Mouse (Mus musculus): Measurements from ENCODE around the gene Morn1. TPM values are rescaled to one million over a fixed set of nuclear protein-coding genes. Genes with fewer than 3 reads are reported as not detected.
A peak's percentile ranks its signal among the peaks of the same experiment; 100 is the strongest.

Gene Morn1
- polyA plus RNA-seq, 1 experiment from 2014 or later, result 10.7 TPM

DNA sequence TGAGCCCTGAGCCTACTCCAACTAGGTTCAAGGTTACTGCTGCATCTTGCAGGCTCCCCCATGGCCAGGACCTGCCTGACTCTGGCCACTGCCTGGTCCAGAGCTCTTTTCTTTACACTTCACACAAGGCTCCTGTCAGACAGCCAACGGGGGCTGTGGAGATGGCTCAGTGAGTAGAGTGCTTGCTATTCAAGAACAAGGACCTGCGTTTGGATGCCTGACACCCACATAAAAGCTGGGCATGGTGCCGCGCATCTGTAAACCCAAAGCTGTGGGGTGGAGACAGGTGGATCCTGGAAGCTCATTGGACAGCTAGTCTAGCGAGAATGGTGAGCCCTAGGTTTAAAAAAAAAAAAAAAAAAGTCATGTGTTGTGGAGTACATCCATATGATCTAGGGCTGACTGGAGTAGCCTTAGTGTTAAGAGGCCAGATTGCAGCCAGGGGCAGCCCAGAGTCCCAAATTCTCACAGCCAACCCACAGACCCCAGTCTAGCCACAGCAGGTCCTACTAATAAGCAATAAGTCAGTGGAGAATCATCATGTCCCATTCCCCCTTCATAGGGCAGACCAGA, 85.7 kb downstream of the Morn1 start:
- Histone ChIP-seq H3K4me2 (ENCODE audit: low read length) (no peak overlapping the region), H3K4me1 (replicated peaks; ENCODE audit: control insufficient read depth, insufficient read depth, low read length) (peaks cover 49% of the 10 kb centered on the region), H3K9ac (replicated peaks; ENCODE audit: low read depth, low read length) (no peak overlapping the region), H3K27me3 (replicated peaks; ENCODE audit: control insufficient read depth, insufficient read depth, low read length) (no peaks in the 10 kb centered on the region), H3K36me3 (ENCODE audit: control insufficient read depth, insufficient read depth) (no peaks in the 10 kb centered on the region), H3K27ac (ENCODE audit: low read length) (no peak overlapping the region), H3K4me3 (replicated peaks; ENCODE audit: low read length) (no peak overlapping the region), H3K9me3 (ENCODE audit: control insufficient read depth, low read length) (no peaks in the 10 kb centered on the region)
- no peak for ATAC-seq
- 35% methylated on average over 5 of the region's 5 CpGs for WGBS

DNA sequence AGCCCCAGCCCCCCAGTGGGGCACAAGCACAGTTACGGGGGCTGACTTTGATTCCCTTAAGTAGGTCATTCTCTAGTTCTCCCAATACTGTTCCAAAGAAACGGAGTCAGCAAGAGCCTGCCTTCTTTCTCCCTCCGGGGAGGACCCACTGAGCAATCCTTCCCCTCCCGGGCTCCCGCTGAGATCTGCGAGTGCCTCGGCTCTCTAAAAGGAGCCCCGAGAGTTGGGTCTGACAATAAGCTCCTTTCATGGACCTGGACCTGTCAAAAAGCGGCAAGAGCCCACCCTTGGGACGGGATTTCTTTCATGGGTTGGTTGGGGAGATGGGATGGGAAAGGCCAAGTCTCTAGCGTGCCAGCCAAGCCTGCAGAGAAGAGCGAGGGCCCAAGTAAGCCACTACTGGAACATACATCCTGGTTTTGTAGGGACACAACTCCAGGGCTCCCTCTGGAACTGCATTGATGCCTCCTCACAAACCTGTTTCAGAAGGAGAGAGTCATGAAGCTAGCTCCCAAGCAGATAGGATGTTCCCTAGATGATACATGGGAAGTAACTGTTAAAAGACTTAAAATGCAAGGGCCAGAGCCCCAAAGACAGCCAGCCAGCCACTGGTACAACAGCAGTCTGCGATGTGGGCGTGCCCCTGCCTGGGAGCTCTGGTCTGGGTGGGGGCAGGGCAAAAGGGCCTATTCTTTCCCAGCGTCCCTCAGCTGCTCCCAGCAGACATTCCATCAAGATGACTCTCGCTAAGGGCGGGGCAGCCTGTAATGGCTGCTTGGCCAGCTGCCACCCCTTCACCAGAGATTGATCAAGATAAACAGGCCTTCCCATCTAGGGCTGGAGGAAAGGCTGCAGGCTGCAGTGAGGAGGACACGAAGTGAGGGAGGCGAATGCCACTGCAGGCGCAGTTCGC, 86.8 kb downstream of the Morn1 start:
- WGBS, result 3% methylated on average over 21 of the region's 21 CpGs
- 0 out of 2 replicates have a peak overlapping the region, but pooled peaks have one; percentile 6 for H3K9ac ChIP-seq (replicated peaks; ENCODE audit: low read depth, low read length)
- H3K27ac ChIP-seq (ENCODE audit: low read length), result peak overlapping the region; percentile 80
- no peaks in the 10 kb centered on the region for H3K36me3 ChIP-seq (ENCODE audit: control insufficient read depth, insufficient read depth)
- no peaks in the 10 kb centered on the region for H3K9me3 ChIP-seq (ENCODE audit: control insufficient read depth, low read length)
- H3K27me3 ChIP-seq (replicated peaks; ENCODE audit: control insufficient read depth, insufficient read depth, low read length), result no peaks in the 10 kb centered on the region
- no peak overlapping the region for H3K4me3 ChIP-seq (replicated peaks; ENCODE audit: low read length)
- peak overlapping the region; percentile 29 for H3K4me2 ChIP-seq (ENCODE audit: low read length)
- ATAC-seq, result peak; percentile 84
- H3K4me1 ChIP-seq (replicated peaks; ENCODE audit: control insufficient read depth, insufficient read depth, low read length), result peaks cover 60% of the 10 kb centered on the region

DNA sequence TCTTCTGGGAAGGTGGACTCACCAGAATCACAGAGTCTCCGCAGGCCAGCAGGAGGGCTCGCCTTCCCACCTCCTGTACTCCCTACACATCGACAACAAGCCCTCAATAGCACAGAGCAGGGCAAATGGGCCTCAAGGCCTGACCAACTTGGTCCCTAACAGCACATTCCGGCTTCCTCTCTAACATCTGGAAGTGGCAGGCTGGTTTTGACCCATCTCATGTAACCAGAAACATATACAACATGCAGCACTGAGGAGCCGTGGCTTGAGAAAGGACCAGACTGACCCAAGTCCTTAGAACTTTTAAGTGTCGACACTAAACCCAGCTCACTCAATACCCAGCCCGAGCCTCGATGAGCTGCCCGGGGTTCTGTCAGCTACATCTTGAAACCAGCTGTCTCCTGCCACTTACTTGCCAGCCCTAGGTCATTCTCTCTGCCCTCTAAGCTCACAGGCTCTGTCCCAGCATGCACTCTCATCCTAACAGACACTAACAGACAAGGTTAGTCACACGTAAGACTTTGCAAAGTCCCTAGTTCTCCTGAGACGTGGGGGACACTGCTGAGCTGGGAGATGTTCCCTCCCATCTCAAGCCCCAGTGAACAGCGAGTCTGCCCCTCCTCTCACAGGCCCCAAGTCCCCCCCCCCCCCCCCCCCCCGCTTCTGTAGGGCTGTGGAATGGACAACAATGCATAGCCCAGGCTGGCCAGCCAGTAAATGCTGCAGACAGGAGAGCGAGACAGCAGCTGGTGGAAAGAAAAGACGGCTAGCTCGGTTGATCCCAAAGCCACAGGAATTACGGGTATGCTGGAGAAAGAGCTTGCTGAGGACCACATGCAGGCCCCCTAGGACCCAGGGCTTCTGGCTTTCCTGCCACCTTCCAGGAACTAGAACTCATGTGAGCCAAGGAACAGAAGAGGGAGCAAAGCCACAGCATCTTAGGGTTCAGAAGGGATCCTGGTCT, 87.7 kb downstream of the Morn1 start:
- no peak; the same call in 1 of the 2 replicates for ATAC-seq
- Histone ChIP-seq H3K4me3 (replicated peaks; ENCODE audit: low read length) (no peak overlapping the region), H3K4me2 (ENCODE audit: low read length) (peak overlapping the region; percentile 10), H3K9me3 (ENCODE audit: control insufficient read depth, low read length) (no peaks in the 10 kb centered on the region), H3K27ac (ENCODE audit: low read length) (peak overlapping the region; percentile 80), H3K27me3 (replicated peaks; ENCODE audit: control insufficient read depth, insufficient read depth, low read length) (no peaks in the 10 kb centered on the region), H3K4me1 (replicated peaks; ENCODE audit: control insufficient read depth, insufficient read depth, low read length) (peaks cover 69% of the 10 kb centered on the region), H3K9ac (replicated peaks; ENCODE audit: low read depth, low read length) (no peak overlapping the region), H3K36me3 (ENCODE audit: control insufficient read depth, insufficient read depth) (no peaks in the 10 kb centered on the region)
- 18% methylated on average over 16 of the region's 17 CpGs for WGBS

DNA sequence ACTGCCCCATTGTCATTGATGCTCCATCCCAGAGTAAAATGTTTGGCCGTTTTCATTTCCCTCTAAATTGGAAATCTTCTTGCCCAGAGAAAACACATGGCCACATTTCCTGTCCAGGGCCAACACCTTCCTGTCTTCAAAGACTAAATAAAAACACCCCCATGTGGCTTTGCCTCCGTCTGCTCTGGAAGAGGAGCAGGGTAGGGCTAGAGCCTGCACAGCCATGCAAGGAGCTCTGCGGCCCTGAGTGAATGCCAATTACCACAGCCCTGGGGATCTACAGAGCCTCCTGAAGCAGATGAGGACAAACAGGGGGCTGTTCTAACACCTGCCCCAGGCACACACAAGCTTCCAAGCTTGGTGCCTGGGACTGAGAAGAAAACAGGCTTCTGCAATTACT, 89.8 kb downstream of the Morn1 start:
- no peak overlapping the region for H3K4me3 ChIP-seq (replicated peaks; ENCODE audit: low read length)
- H3K27me3 ChIP-seq (replicated peaks; ENCODE audit: control insufficient read depth, insufficient read depth, low read length), result no peaks in the 10 kb centered on the region
- H3K4me2 ChIP-seq (ENCODE audit: low read length), result no peak overlapping the region
- H3K4me1 ChIP-seq (replicated peaks; ENCODE audit: control insufficient read depth, insufficient read depth, low read length), result peaks cover 71% of the 10 kb centered on the region
- no peak overlapping the region for H3K9ac ChIP-seq (replicated peaks; ENCODE audit: low read depth, low read length)
- H3K9me3 ChIP-seq (ENCODE audit: control insufficient read depth, low read length), result no peaks in the 10 kb centered on the region
- no peak for ATAC-seq
- WGBS, result 66% methylated on average over 3 of the region's 3 CpGs
- H3K36me3 ChIP-seq (ENCODE audit: control insufficient read depth, insufficient read depth), result no peaks in the 10 kb centered on the region
- no peak overlapping the region for H3K27ac ChIP-seq (ENCODE audit: low read length)

DNA sequence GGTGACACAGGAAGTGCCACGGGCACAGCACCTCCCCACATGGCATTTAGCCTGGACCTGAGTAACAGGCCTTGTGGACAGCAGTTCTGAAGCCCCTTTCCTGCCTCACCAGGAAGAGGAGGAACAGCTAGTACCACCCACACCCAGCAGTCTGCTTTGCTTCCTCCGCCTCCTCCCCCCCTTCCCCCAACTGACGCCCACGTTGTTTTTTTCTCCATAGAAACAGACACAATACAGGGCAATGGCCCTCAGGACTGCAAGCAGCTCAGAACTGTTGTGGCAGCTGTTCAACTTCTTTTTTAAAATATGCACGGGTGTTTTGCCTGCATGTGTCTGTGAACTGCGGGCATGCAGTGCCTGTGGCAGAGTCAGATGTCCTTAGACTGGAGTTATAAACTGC, 91.9 kb downstream of the Morn1 start:
- Histone ChIP-seq H3K9me3 (ENCODE audit: control insufficient read depth, low read length) (no peaks in the 10 kb centered on the region), H3K27ac (ENCODE audit: low read length) (peak overlapping the region; percentile 24), H3K4me3 (replicated peaks; ENCODE audit: low read length) (no peak overlapping the region), H3K9ac (replicated peaks; ENCODE audit: low read depth, low read length) (no peak overlapping the region), H3K36me3 (ENCODE audit: control insufficient read depth, insufficient read depth) (no peaks in the 10 kb centered on the region), H3K4me1 (replicated peaks; ENCODE audit: control insufficient read depth, insufficient read depth, low read length) (peaks cover 50% of the 10 kb centered on the region), H3K4me2 (ENCODE audit: low read length) (peak overlapping the region; percentile 10; the same call in 1 of the 2 replicates), H3K27me3 (replicated peaks; ENCODE audit: control insufficient read depth, insufficient read depth, low read length) (no peaks in the 10 kb centered on the region)
- peak; percentile 54; the same call in 1 of the 2 replicates for ATAC-seq
- WGBS, result 0% methylated on average over 6 of the region's 6 CpGs

DNA sequence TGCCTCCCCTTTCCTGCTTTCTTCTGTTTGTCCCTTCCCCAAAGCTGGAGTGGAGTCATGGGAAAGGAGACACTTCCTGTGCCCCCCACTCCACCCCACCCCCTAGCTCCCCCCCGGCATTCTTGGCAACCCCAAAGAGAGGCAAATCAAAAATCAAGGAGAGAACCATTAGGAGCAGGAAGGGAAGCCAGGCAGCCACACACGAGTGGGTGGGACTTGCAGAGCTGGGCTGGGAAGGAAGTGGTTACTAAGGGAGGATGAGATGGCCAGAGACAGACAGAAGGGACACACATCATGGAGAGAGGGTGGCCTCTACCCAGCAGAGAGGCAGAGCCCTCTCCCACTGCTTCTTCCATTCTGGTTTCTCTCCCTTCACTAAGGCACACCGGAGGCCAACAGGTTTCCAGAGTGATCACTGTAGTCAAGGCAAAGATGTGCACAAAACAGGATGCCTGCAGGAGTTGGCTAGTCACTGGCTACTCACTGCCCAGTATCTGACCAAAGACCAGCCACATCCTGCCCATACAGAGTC, 92.7 kb downstream of the Morn1 start:
- Histone ChIP-seq H3K27me3 (replicated peaks; ENCODE audit: control insufficient read depth, insufficient read depth, low read length) (no peaks in the 10 kb centered on the region), H3K4me1 (replicated peaks; ENCODE audit: control insufficient read depth, insufficient read depth, low read length) (peaks cover 43% of the 10 kb centered on the region), H3K9me3 (ENCODE audit: control insufficient read depth, low read length) (no peaks in the 10 kb centered on the region), H3K4me2 (ENCODE audit: low read length) (peak overlapping the region; percentile 10; the same call in 1 of the 2 replicates), H3K36me3 (ENCODE audit: control insufficient read depth, insufficient read depth) (no peaks in the 10 kb centered on the region), H3K9ac (replicated peaks; ENCODE audit: low read depth, low read length) (no peak overlapping the region; the same call in 1 of the 2 replicates), H3K4me3 (replicated peaks; ENCODE audit: low read length) (no peak overlapping the region), H3K27ac (ENCODE audit: low read length) (peak overlapping the region; percentile 24)
- 31% methylated on average over 3 of the region's 3 CpGs for WGBS
- ATAC-seq, result no peak

DNA sequence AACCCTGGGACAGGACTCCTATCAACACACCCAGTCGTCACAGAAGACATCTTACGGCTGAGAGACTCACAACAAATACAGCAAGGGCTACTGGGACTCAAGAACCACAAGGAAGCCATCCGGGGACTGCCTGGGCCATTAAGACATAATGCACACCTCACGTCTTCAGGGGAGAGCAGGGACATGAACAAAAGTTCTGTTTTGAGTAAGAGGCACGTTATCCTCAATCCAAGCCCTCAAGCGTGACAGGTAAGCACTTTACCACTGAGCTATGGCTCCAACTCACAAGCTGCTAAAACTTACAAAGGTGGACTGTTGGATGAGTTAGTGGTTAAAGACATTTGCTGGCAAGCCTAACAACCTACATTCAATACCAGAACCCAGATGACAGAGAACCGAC, 96.8 kb downstream of the Morn1 start:
- Histone ChIP-seq H3K9me3 (ENCODE audit: control insufficient read depth, low read length) (no peaks in the 10 kb centered on the region), H3K9ac (replicated peaks; ENCODE audit: low read depth, low read length) (no peak overlapping the region)

DNA sequence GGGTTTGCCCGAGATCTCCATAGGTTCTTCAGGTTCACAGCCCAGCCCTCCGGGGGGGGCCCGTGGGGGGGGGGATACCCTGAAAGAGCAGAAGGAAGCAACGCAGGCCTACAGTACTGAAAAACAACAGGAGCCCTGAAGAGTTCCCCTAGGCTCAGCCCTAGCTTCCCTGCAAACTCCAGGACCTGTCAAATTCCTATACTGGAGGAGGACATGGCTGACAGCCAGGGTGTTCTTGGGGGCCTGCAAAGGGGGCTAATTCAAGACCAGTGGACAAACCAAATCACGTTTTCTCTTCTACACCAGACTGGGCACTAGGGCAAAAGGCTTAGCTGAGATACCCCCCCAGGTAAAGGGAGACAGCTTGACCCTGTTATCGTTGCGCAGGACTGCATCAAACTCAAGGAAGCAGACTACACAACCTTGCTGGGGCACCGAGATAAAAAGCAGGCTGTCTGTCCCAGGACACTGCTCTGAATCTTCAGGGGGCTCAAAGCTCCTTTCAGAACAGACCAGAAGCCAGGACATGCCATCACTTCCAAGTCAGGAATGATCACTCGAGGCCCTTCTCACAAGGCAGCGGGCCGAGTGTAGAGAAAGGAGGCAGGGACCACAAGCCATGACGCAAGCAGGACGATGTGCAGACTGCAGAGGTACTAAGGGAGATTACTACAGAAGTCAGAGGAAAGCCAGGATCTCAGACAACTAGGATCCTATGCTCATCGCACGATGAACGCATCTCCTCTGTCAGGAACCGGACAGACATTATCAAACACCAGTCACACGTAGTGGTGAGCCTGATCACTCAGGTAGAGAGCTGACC, 98.1 kb downstream of the Morn1 start:
- H3K4me1 ChIP-seq (replicated peaks; ENCODE audit: control insufficient read depth, insufficient read depth, low read length), result peaks cover 24% of the 10 kb centered on the region
- H3K9ac ChIP-seq (replicated peaks; ENCODE audit: low read depth, low read length), result no peak overlapping the region
- WGBS, result 75% methylated on average over 18 of the region's 18 CpGs

More for the DNA sequence above, 96.8 kb downstream of the Morn1 start:
- no peak overlapping the region for H3K4me3 ChIP-seq (replicated peaks; ENCODE audit: low read length)
- no peak overlapping the region for H3K27ac ChIP-seq (ENCODE audit: low read length)
- no peaks in the 10 kb centered on the region for H3K27me3 ChIP-seq (replicated peaks; ENCODE audit: control insufficient read depth, insufficient read depth, low read length)
- ATAC-seq, result no peak
- H3K4me1 ChIP-seq (replicated peaks; ENCODE audit: control insufficient read depth, insufficient read depth, low read length), result peaks cover 27% of the 10 kb centered on the region
- WGBS, result 87% methylated on average over 7 of the region's 7 CpGs
- H3K4me2 ChIP-seq (ENCODE audit: low read length), result no peak overlapping the region
- no peaks in the 10 kb centered on the region for H3K36me3 ChIP-seq (ENCODE audit: control insufficient read depth, insufficient read depth)

More for the DNA sequence above, 98.1 kb downstream of the Morn1 start:
- H3K4me3 ChIP-seq (replicated peaks; ENCODE audit: low read length), result no peak overlapping the region
- no peaks in the 10 kb centered on the region for H3K27me3 ChIP-seq (replicated peaks; ENCODE audit: control insufficient read depth, insufficient read depth, low read length)
- no peaks in the 10 kb centered on the region for H3K9me3 ChIP-seq (ENCODE audit: control insufficient read depth, low read length)
- ATAC-seq, result no peak
- H3K4me2 ChIP-seq (ENCODE audit: low read length), result no peak overlapping the region
- H3K36me3 ChIP-seq (ENCODE audit: control insufficient read depth, insufficient read depth), result no peaks in the 10 kb centered on the region
- no peak overlapping the region for H3K27ac ChIP-seq (ENCODE audit: low read length)
